Mouse (Mus musculus) A20 (cell line): ENCODE results near the gene Lonp2.

Experiments
- DNase-seq: peaks from one replicate; pipeline ENCODE4 v3.0.0-alpha.2; 2011; ENCODE audit warnings: low read depth, low spot score

Lonp2 gene

GRCm38 (mm10) chr8:86712594-86712993 lies 88.8 kb downstream of the Lonp2 start:
- DNase-seq = no peak

GRCm38 (mm10) chr8:86713407-86714188 lies 89.8 kb downstream of the Lonp2 start:
- DNase-seq = no peak

GRCm38 (mm10) chr8:86718332-86718994 lies 94.6 kb downstream of the Lonp2 start:
- no peak for DNase-seq

- DNase-seq = no peak
These were observed 95.5 kb downstream of the Lonp2 start for GRCm38 (mm10) chr8:86719368-86719767.

GRCm38 (mm10) chr8:86720756-86721459 lies 97.1 kb downstream of the Lonp2 start:
- peak; percentile 26 for DNase-seq

- DNase-seq = no peak
These were observed 97.6 kb downstream of the Lonp2 start for GRCm38 (mm10) chr8:86721490-86721889.

- DNase-seq = no peak
These were observed 103.1 kb downstream of the Lonp2 start for GRCm38 (mm10) chr8:86726959-86727358.

- DNase-seq = no peak
These were observed 104.5 kb downstream of the Lonp2 start for GRCm38 (mm10) chr8:86728224-86728950.

- no peak for DNase-seq
These were observed 106.5 kb downstream of the Lonp2 start for GRCm38 (mm10) chr8:86730303-86730702.

- DNase-seq = no peak
These were observed 107.0 kb downstream of the Lonp2 start for GRCm38 (mm10) chr8:86730860-86731259.

GRCm38 (mm10) chr8:86734171-86734570 lies 110.3 kb downstream of the Lonp2 start:
- DNase-seq = no peak

- no peak for DNase-seq
These were observed 111.1 kb downstream of the Lonp2 start for GRCm38 (mm10) chr8:86734954-86735353.

GRCm38 (mm10) chr8:86735446-86736111 lies 111.7 kb downstream of the Lonp2 start:
- DNase-seq = peak; percentile 45

GRCm38 (mm10) chr8:86740899-86741298 lies 117.1 kb downstream of the Lonp2 start:
- no peak for DNase-seq

- no peak for DNase-seq
These were observed 117.8 kb downstream of the Lonp2 start for GRCm38 (mm10) chr8:86741627-86742026.

- DNase-seq = no peak
These were observed 118.9 kb downstream of the Lonp2 start for GRCm38 (mm10) chr8:86742605-86743345.

- DNase-seq = peak; percentile 10
These were observed 120.7 kb downstream of the Lonp2 start for GRCm38 (mm10) chr8:86744313-86745220.

GRCm38 (mm10) chr8:86745221-86745934 lies 121.5 kb downstream of the Lonp2 start, which contains the start of the genes Gm10638 and Siah1a:
Gene Gm10638, plus strand, starts transcription at chr8:86745699.
Gene Siah1a, minus strand, starts transcription at chr8:86745934.
- DNase-seq = peak; percentile 79
